Mouse (Mus musculus) liver, adult (tissue): ENCODE results near the gene Grin2b.

Source experiments
- GATA4 ChIP-seq: IDR thresholded peaks from 2 replicates; pipeline ENCODE4 v1.6.1; 2014; ENCODE audit warnings: mild to moderate bottlenecking, low read length; ENCODE audit not compliant: insufficient replicate concordance

Grin2b gene

GRCm38 (mm10) chr6:135684206-135684605 is 489.1 kb downstream of the Grin2b start:
- TF ChIP-seq GATA4: no peak

- TF ChIP-seq GATA4: no peak
These were observed 493.1 kb downstream of the Grin2b start for GRCm38 (mm10) chr6:135680105-135680710.

- no peak for TF ChIP-seq GATA4
These were observed 498.9 kb downstream of the Grin2b start for GRCm38 (mm10) chr6:135674380-135674779.

GRCm38 (mm10) chr6:135672003-135672402 is 501.3 kb downstream of the Grin2b start:
- no peak for TF ChIP-seq GATA4
